Mouse (Mus musculus): Measurements from ENCODE around the gene Rel. TPM values are rescaled to one million over a fixed set of nuclear protein-coding genes. Genes with fewer than 3 reads are reported as not detected.
A peak's percentile ranks its signal among the peaks of the same experiment; 100 is the strongest.

Gene Rel
- polyA plus RNA-seq, 2 experiments = 1.7 to 2.1 TPM

DNA sequence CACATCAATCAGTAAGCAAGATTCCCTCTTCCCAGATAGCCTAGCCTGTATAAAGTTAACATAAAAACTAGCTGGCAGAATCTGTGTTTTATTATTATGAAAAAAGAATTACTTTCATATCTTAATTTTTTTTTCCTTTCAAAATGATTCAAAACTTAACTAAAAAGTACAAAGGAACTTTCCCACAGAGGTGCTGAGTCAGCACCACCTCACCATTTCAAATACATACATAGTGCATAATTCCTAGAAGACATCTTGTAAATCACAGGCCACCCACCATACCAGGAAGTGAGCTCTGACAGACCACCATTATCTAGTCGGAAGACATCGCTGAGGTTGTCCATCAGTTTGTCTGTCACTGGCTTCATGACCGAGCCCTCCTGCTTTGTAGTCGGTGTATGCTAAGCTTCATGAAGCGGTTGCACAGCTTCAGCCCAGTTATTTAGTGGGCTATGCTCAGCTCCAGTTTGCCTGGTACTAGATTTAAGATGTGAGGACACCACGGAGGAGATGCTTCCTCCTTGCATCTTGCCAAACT lies 36.0 kb downstream of the Rel start:
- Histone ChIP-seq H3K4me3 (replicated peaks; ENCODE audit: low read length) (no peak overlapping the region), H3K27ac (replicated peaks; ENCODE audit: low read depth, low read length) (no peak overlapping the region), H3K9ac (ENCODE audit: low read depth, low read length, severe bottlenecking) (no peak overlapping the region), H3K4me2 (replicated peaks; ENCODE audit: low read depth, low read length, severe bottlenecking) (no peak overlapping the region), H3K36me3 (ENCODE audit: control insufficient read depth, insufficient read depth, low read length) (peaks cover 6% of the 10 kb centered on the region), H3K9me3 (ENCODE audit: control insufficient read depth, low read length) (no peaks in the 10 kb centered on the region), H3K4me1 (ENCODE audit: control insufficient read depth, insufficient read depth, low read length) (no peaks in the 10 kb centered on the region), H3K27me3 (ENCODE audit: control insufficient read depth, insufficient read depth, low read length) (no peaks in the 10 kb centered on the region)
- WGBS = 92% methylated on average over 6 of the region's 6 CpGs
- no peak for TF ChIP-seq POLR2A (IDR thresholded peaks at IDR 0.05; ENCODE audit: borderline replicate concordance, extremely low read depth, insufficient read depth, insufficient read length)
- DNase-seq (ENCODE audit: low spot score) (no peak), ATAC-seq (ENCODE audit: low FRiP score, low read depth) (no peak)

GRCm38 (mm10) chr11:23732840-23733239 lies 37.9 kb downstream of the Rel start:
- peaks cover 11% of the 10 kb centered on the region for H3K36me3 ChIP-seq (ENCODE audit: control insufficient read depth, insufficient read depth, low read length)

DNA sequence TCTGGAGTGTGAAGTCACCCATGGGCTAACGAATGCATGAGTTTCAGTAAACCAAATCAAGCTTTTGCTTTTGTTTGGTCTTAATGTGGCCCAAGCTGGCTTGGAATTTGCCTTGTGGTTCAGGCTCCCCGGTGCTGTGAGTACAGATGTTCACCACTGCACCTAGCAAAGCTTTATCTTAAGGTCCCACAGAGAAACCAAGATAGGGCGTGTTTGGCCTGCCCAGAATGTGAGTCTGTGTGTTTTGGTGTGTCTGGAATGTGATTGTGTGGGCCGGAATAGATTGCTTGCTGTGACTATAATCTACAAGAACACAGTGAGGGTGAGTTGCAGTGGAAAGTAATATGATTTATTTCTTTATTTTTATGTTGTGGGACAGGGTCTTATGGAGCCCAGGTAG lies 40.6 kb downstream of the Rel start:
- Histone ChIP-seq H3K9ac (ENCODE audit: low read depth, low read length, severe bottlenecking) (no peak overlapping the region), H3K27me3 (ENCODE audit: control insufficient read depth, insufficient read depth, low read length) (no peaks in the 10 kb centered on the region), H3K4me1 (ENCODE audit: control insufficient read depth, insufficient read depth, low read length) (no peaks in the 10 kb centered on the region), H3K9me3 (ENCODE audit: control insufficient read depth, low read length) (no peaks in the 10 kb centered on the region), H3K4me3 (replicated peaks; ENCODE audit: low read length) (no peak overlapping the region), H3K27ac (replicated peaks; ENCODE audit: low read depth, low read length) (no peak overlapping the region), H3K4me2 (replicated peaks; ENCODE audit: low read depth, low read length, severe bottlenecking) (no peak overlapping the region), H3K36me3 (ENCODE audit: control insufficient read depth, insufficient read depth, low read length) (peaks cover 30% of the 10 kb centered on the region)
- TF ChIP-seq POLR2A (IDR thresholded peaks at IDR 0.05; ENCODE audit: borderline replicate concordance, extremely low read depth, insufficient read depth, insufficient read length) = no peak
- 89% methylated on average over 4 of the region's 4 CpGs for whole genome bisulfite sequencing
- DNase-seq (ENCODE audit: low spot score) = no peak
- ATAC-seq (ENCODE audit: low FRiP score, low read depth) = no peak

More at GRCm38 (mm10) chr11:23732840-23733239, 37.9 kb downstream of the Rel start:
- Histone ChIP-seq H3K4me2 (replicated peaks; ENCODE audit: low read depth, low read length, severe bottlenecking) (no peak overlapping the region), H3K27me3 (ENCODE audit: control insufficient read depth, insufficient read depth, low read length) (no peaks in the 10 kb centered on the region), H3K9me3 (ENCODE audit: control insufficient read depth, low read length) (no peaks in the 10 kb centered on the region), H3K4me3 (replicated peaks; ENCODE audit: low read length) (no peak overlapping the region), H3K9ac (ENCODE audit: low read depth, low read length, severe bottlenecking) (no peak overlapping the region), H3K27ac (replicated peaks; ENCODE audit: low read depth, low read length) (no peak overlapping the region), H3K4me1 (ENCODE audit: control insufficient read depth, insufficient read depth, low read length) (no peaks in the 10 kb centered on the region)
- 96% methylated on average over 1 of the region's 1 CpGs for WGBS
- ATAC-seq (ENCODE audit: low FRiP score, low read depth) (no peak), DNase-seq (ENCODE audit: low spot score) (no peak)
- no peak for TF ChIP-seq POLR2A (IDR thresholded peaks at IDR 0.05; ENCODE audit: borderline replicate concordance, extremely low read depth, insufficient read depth, insufficient read length)

- Histone ChIP-seq H3K27me3 (ENCODE audit: control insufficient read depth, insufficient read depth, low read length) (no peaks in the 10 kb centered on the region), H3K4me3 (replicated peaks; ENCODE audit: low read length) (no peak overlapping the region), H3K36me3 (ENCODE audit: control insufficient read depth, insufficient read depth, low read length) (peaks cover 40% of the 10 kb centered on the region), H3K9ac (ENCODE audit: low read depth, low read length, severe bottlenecking) (no peak overlapping the region), H3K27ac (replicated peaks; ENCODE audit: low read depth, low read length) (no peak overlapping the region), H3K4me1 (ENCODE audit: control insufficient read depth, insufficient read depth, low read length) (no peaks in the 10 kb centered on the region), H3K4me2 (replicated peaks; ENCODE audit: low read depth, low read length, severe bottlenecking) (no peak overlapping the region), H3K9me3 (ENCODE audit: control insufficient read depth, low read length) (no peaks in the 10 kb centered on the region)
- no peak for ATAC-seq (ENCODE audit: low FRiP score, low read depth)
- TF ChIP-seq POLR2A (IDR thresholded peaks at IDR 0.05; ENCODE audit: borderline replicate concordance, extremely low read depth, insufficient read depth, insufficient read length) = no peak
- 95% methylated on average over 2 of the region's 2 CpGs for WGBS
- no peak for DNase-seq (ENCODE audit: low spot score)
These were observed 42.6 kb downstream of the Rel start for GRCm38 (mm10) chr11:23728186-23728585.

DNA sequence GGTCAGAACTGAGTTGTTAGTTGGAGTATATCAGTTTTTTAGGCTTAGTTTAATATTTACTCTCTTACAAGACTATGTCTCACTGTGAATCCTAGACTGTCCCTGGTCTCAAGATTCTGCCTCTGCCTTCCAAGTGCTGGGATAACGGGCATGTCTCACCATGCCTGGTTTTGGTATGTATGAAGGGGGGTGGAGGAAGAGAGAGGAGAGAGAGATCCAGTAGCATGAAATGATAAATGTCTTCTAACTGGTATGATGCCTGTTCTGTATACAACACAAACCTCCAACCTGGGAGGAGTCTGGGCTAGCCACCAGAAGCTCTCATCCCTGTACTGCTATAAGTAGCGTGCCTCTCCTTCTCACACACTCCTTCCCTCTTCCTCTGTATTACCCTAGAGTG lies 44.3 kb downstream of the Rel start:
- 65% methylated on average over 2 of the region's 2 CpGs for WGBS
- Histone ChIP-seq H3K4me1 (ENCODE audit: control insufficient read depth, insufficient read depth, low read length) (no peaks in the 10 kb centered on the region), H3K4me2 (replicated peaks; ENCODE audit: low read depth, low read length, severe bottlenecking) (no peak overlapping the region), H3K36me3 (ENCODE audit: control insufficient read depth, insufficient read depth, low read length) (peaks cover 56% of the 10 kb centered on the region), H3K9me3 (ENCODE audit: control insufficient read depth, low read length) (no peaks in the 10 kb centered on the region), H3K9ac (ENCODE audit: low read depth, low read length, severe bottlenecking) (no peak overlapping the region), H3K4me3 (replicated peaks; ENCODE audit: low read length) (no peak overlapping the region), H3K27ac (replicated peaks; ENCODE audit: low read depth, low read length) (no peak overlapping the region), H3K27me3 (ENCODE audit: control insufficient read depth, insufficient read depth, low read length) (no peaks in the 10 kb centered on the region)
- ATAC-seq (ENCODE audit: low FRiP score, low read depth) = no peak
- no peak for DNase-seq (ENCODE audit: low spot score)
- TF ChIP-seq POLR2A (IDR thresholded peaks at IDR 0.05; ENCODE audit: borderline replicate concordance, extremely low read depth, insufficient read depth, insufficient read length) = no peak

DNA sequence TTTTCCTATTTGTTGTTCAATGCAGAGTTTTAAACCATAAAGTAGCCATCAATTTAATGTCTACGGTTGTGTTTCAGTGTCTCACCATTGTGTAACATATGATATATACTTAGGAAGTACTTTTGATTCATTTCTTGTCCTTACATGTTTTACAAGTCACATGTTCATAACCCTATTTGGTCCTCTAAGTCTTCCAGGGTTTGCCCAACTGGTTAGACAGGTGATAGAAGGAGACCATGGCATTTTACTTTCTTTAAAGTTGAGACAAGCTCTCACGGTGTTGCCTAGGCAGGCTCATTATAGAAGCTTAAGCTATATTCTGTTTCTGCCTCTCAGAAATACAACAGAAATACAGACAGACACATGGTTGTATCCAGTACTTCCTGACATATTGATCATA lies 44.9 kb downstream of the Rel start:
- DNase-seq (ENCODE audit: low spot score) = peak; percentile 4
- Histone ChIP-seq H3K4me3 (replicated peaks; ENCODE audit: low read length) (no peak overlapping the region), H3K9ac (ENCODE audit: low read depth, low read length, severe bottlenecking) (no peak overlapping the region), H3K4me2 (replicated peaks; ENCODE audit: low read depth, low read length, severe bottlenecking) (no peak overlapping the region), H3K27ac (replicated peaks; ENCODE audit: low read depth, low read length) (no peak overlapping the region), H3K9me3 (ENCODE audit: control insufficient read depth, low read length) (no peaks in the 10 kb centered on the region), H3K4me1 (ENCODE audit: control insufficient read depth, insufficient read depth, low read length) (no peaks in the 10 kb centered on the region), H3K36me3 (ENCODE audit: control insufficient read depth, insufficient read depth, low read length) (peaks cover 57% of the 10 kb centered on the region), H3K27me3 (ENCODE audit: control insufficient read depth, insufficient read depth, low read length) (no peaks in the 10 kb centered on the region)
- ATAC-seq (ENCODE audit: low FRiP score, low read depth) = no peak
- no peak for TF ChIP-seq POLR2A (IDR thresholded peaks at IDR 0.05; ENCODE audit: borderline replicate concordance, extremely low read depth, insufficient read depth, insufficient read length)
- WGBS = 79% methylated on average over 2 of the region's 2 CpGs
